Mouse (Mus musculus): ENCODE results near the gene Tmem50a. TPM values are rescaled to one million over a fixed set of nuclear protein-coding genes. Genes with fewer than 3 reads are reported as not detected.
A peak's percentile ranks its signal among the peaks of the same experiment; 100 is the strongest.

Tmem50a gene
- total and polyA plus RNA-seq, 2 experiments from 2014 or later, result 165 to 248 TPM

- under 1% methylated on average over 77 of the region's 106 CpGs for WGBS
These were observed 62.2 kb downstream of the Tmem50a start for GRCm38 (mm10) chr4:134852438-134853255.

GRCm38 (mm10) chr4:134851876-134852275, 62.9 kb downstream of the Tmem50a start:
- ATAC-seq, result no peak
- H3K27ac ChIP-seq (ENCODE audit: low read depth, low read length), result peak overlapping the region; percentile 99
- no peaks in the 10 kb centered on the region for H3K9me3 ChIP-seq (ENCODE audit: low read length)
- H3K27me3 ChIP-seq (ENCODE audit: insufficient read depth, low read length), result no peaks in the 10 kb centered on the region; the same call in 1 of the 2 replicates
- WGBS, result 4% methylated on average over 14 of the region's 14 CpGs
- H3K36me3 ChIP-seq (ENCODE audit: insufficient read depth), result no peaks in the 10 kb centered on the region
- H3K4me2 ChIP-seq (ENCODE audit: low read depth), result peak overlapping the region; percentile 63
- DNase-seq, result no peak
- H3K9ac ChIP-seq, result peak overlapping the region; percentile 99
- peak overlapping the region; percentile 99 for H3K4me3 ChIP-seq (ENCODE audit: low read depth, low read length)
- H3K4me1 ChIP-seq (ENCODE audit: insufficient read depth), result peaks cover 15% of the 10 kb centered on the region
- TF ChIP-seq CTCF (IDR thresholded peaks at IDR 0.05; ENCODE audit: low read depth), result no peak

More at GRCm38 (mm10) chr4:134852438-134853255, 62.2 kb downstream of the Tmem50a start:
- DNase-seq, result no peak
- Histone ChIP-seq H3K4me1 (ENCODE audit: insufficient read depth) (peaks cover 15% of the 10 kb centered on the region), H3K36me3 (ENCODE audit: insufficient read depth) (no peaks in the 10 kb centered on the region), H3K4me2 (ENCODE audit: low read depth) (peak overlapping the region; percentile 63), H3K9me3 (ENCODE audit: low read length) (no peaks in the 10 kb centered on the region), H3K4me3 (ENCODE audit: low read depth, low read length) (peak overlapping the region; percentile 99), H3K27ac (ENCODE audit: low read depth, low read length) (peak overlapping the region; percentile 99), H3K9ac (peak overlapping the region; percentile 99), H3K27me3 (ENCODE audit: insufficient read depth, low read length) (no peaks in the 10 kb centered on the region; the same call in 1 of the 2 replicates)
- ATAC-seq, result peak; percentile 1; the same call in 1 of the 2 replicates
- TF ChIP-seq CTCF (IDR thresholded peaks at IDR 0.05; ENCODE audit: low read depth), result no peak

DNA sequence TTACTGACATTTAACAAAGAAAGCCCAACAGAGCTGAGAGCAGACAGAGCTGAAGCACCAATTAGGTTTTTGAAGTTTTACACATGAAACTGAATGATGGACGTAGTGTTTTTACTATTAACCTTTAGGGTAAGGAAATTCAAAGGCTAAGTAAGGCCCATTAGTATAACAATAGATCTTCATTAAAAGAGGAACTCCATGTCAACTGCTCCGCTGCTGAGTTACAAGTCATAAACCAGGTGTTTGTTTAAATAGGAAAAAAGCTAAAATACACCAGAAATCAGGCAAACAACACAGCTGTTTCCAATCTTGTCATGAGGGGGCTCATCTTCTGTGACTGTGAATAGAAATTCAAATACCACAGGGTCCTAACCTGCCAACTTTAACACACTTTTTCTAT, 63.6 kb downstream of the Tmem50a start:
- Histone ChIP-seq H3K27me3 (ENCODE audit: insufficient read depth, low read length) (no peaks in the 10 kb centered on the region; the same call in 1 of the 2 replicates), H3K4me1 (ENCODE audit: insufficient read depth) (peaks cover 15% of the 10 kb centered on the region), H3K4me2 (ENCODE audit: low read depth) (peak overlapping the region; percentile 63), H3K9me3 (ENCODE audit: low read length) (no peaks in the 10 kb centered on the region), H3K27ac (ENCODE audit: low read depth, low read length) (no peak overlapping the region), H3K36me3 (ENCODE audit: insufficient read depth) (no peaks in the 10 kb centered on the region), H3K4me3 (ENCODE audit: low read depth, low read length) (peak overlapping the region; percentile 99), H3K9ac (no peak overlapping the region)
- DNase-seq (no peak), ATAC-seq (no peak)
- 24% methylated on average over 2 of the region's 2 CpGs for WGBS
- no peak for TF ChIP-seq CTCF (IDR thresholded peaks at IDR 0.05; ENCODE audit: low read depth)

GRCm38 (mm10) chr4:134850551-134850950, 64.3 kb downstream of the Tmem50a start:
- Histone ChIP-seq H3K9me3 (ENCODE audit: low read length) (no peaks in the 10 kb centered on the region), H3K4me3 (ENCODE audit: low read depth, low read length) (peak overlapping the region; percentile 99; the same call in 1 of the 2 replicates), H3K27me3 (ENCODE audit: insufficient read depth, low read length) (no peaks in the 10 kb centered on the region), H3K4me2 (ENCODE audit: low read depth) (peak overlapping the region; percentile 63), H3K27ac (ENCODE audit: low read depth, low read length) (no peak overlapping the region), H3K9ac (no peak overlapping the region), H3K4me1 (ENCODE audit: insufficient read depth) (peaks cover 15% of the 10 kb centered on the region), H3K36me3 (ENCODE audit: insufficient read depth) (no peaks in the 10 kb centered on the region)
- no peak for TF ChIP-seq CTCF (IDR thresholded peaks at IDR 0.05; ENCODE audit: low read depth)
- ATAC-seq, result no peak
- no peak for DNase-seq
- WGBS, result 53% methylated on average over 4 of the region's 4 CpGs

Other genes with a start within 250 kb of the Tmem50a start
- gene Man1c1, start 210.7 kb downstream of the Tmem50a start, total RNA-seq (2014; rRNA removed), result 8.3 and 9.9 TPM in 2 replicates
- 1.7 and 2.4 TPM in 2 replicates for gene Man1c1, start 210.7 kb downstream of the Tmem50a start, polyA plus RNA-seq (2015; fragmentation: Nextera tagmentation; extraction: Ambion mirVana)
- 1.2 and 1.7 TPM in 2 replicates for gene Ldlrap1, start 147.0 kb downstream of the Tmem50a start, total RNA-seq (2014; rRNA removed)
- gene Ldlrap1, start 147.0 kb downstream of the Tmem50a start, polyA plus RNA-seq (2015; fragmentation: Nextera tagmentation; extraction: Ambion mirVana), result 2.3 TPM in 2 replicates
- gene Maco1, start 61.7 kb downstream of the Tmem50a start, total RNA-seq (2014; rRNA removed), result 84.2 and 103 TPM in 2 replicates
- gene Maco1, start 61.7 kb downstream of the Tmem50a start, polyA plus RNA-seq (2015; fragmentation: Nextera tagmentation; extraction: Ambion mirVana), result 55.1 and 78.4 TPM in 2 replicates
- 0.19 and 0.38 TPM in 2 replicates for gene Rhd, start 50.5 kb downstream of the Tmem50a start, total RNA-seq (2014; rRNA removed)
- 0.14 and 0.70 TPM in 2 replicates for gene Rhd, start 50.5 kb downstream of the Tmem50a start, polyA plus RNA-seq (2015; fragmentation: Nextera tagmentation; extraction: Ambion mirVana)
- 93.3 and 95.4 TPM in 2 replicates for gene Rsrp1, start 8.6 kb upstream of the Tmem50a start, total RNA-seq (2014; rRNA removed)
- 180 and 225 TPM in 2 replicates for gene Rsrp1, start 8.6 kb upstream of the Tmem50a start, polyA plus RNA-seq (2015; fragmentation: Nextera tagmentation; extraction: Ambion mirVana)
- 53.3 and 64.9 TPM in 2 replicates for gene Syf2, start 15.9 kb upstream of the Tmem50a start, total RNA-seq (2014; rRNA removed)
- gene Syf2, start 15.9 kb upstream of the Tmem50a start, polyA plus RNA-seq (2015; fragmentation: Nextera tagmentation; extraction: Ambion mirVana), result 75.0 and 84.9 TPM in 2 replicates
- gene Runx3, start 205.6 kb upstream of the Tmem50a start, total RNA-seq (2014; rRNA removed), result not detected in 2 replicates
- not detected in 2 replicates for gene Runx3, start 205.6 kb upstream of the Tmem50a start, polyA plus RNA-seq (2015; fragmentation: Nextera tagmentation; extraction: Ambion mirVana)

Data from forebrain, postnatal 0 days (tissue).